Mouse (Mus musculus) CH12.LX (cell line): ENCODE data around the gene Tradd. TPM values are rescaled to one million over a fixed set of nuclear protein-coding genes. Genes with fewer than 3 reads are reported as not detected.
A peak's percentile ranks its signal among the peaks of the same experiment; 100 is the strongest.

Source experiments
- DNase-seq: peaks from one replicate; pipeline ENCODE4 v3.0.0-alpha.2; 2013; ENCODE audit errors: extremely low read depth
- H3K27ac ChIP-seq: 2 replicates; pipeline ENCODE4 v1.5.1; 2012; ENCODE audit warnings: low read depth, mild to moderate bottlenecking, control low read depth, moderate library complexity; ENCODE audit not compliant: insufficient read depth
- H3K27me3 ChIP-seq: replicated peaks from 2 replicates; pipeline ENCODE3; 2012; ENCODE audit warnings: inconsistent platforms
- H3K36me3 ChIP-seq, 2 experiments: replicated peaks in 1 of 2; 2 replicates each; pipeline versions ENCODE3 to v1.6.1; 2012; ENCODE audit warnings: inconsistent platforms in 1 of 2, low read length in 1 of 2, mild to moderate bottlenecking in 1 of 2, mixed read lengths in 1 of 2, moderate library complexity in 1 of 2; ENCODE audit not compliant: control insufficient read depth in 1 of 2, insufficient read depth in 1 of 2
- H3K4me1 ChIP-seq, 2 experiments: 2 replicates each; pipeline ENCODE4 v1.6.1; 2012; ENCODE audit warnings: inconsistent platforms in 1 of 2, moderate library complexity in 1 of 2; ENCODE audit not compliant: insufficient read depth in 2 of 2, control insufficient read depth in 1 of 2
- H3K4me2 ChIP-seq: 2 replicates; pipeline ENCODE4 v1.6.1; 2012; ENCODE audit warnings: low read depth, mild to moderate bottlenecking, control low read depth; ENCODE audit not compliant: poor library complexity, insufficient read depth, severe bottlenecking
- H3K4me3 ChIP-seq, 3 experiments: fragments of 150-350 bp in 1 of 3; sonication (generic) in 1 of 3; replicated peaks in 1 of 3; 2 replicates each; pipeline versions ENCODE3 to v1.5.1; 2011 to 2012; ENCODE audit warnings: low read depth in 2 of 3, low read length in 2 of 3, mild to moderate bottlenecking in 2 of 3, moderate library complexity in 2 of 3, control low read depth in 1 of 3, improper control_type of control experiment in 1 of 3, inconsistent platforms in 1 of 3, mixed read lengths in 1 of 3; ENCODE audit not compliant: poor library complexity in 1 of 3
- H3K79me2 ChIP-seq: replicated peaks from 2 replicates; pipeline ENCODE4 v1.6.1; 2012; ENCODE audit warnings: mild to moderate bottlenecking, moderate library complexity; ENCODE audit not compliant: control insufficient read depth, poor library complexity, insufficient read depth, severe bottlenecking; ENCODE audit errors: extremely low read depth
- H3K9ac ChIP-seq: 2 replicates; pipeline ENCODE4 v1.6.1; 2012; ENCODE audit warnings: low read depth, mild to moderate bottlenecking, control low read depth, moderate library complexity; ENCODE audit not compliant: insufficient read depth
- H3K9me3 ChIP-seq: replicated peaks from 2 replicates; pipeline ENCODE3; 2012; ENCODE audit warnings: low read length, inconsistent platforms, mixed read lengths
- BHLHE40 ChIP-seq: IDR thresholded peaks from 2 replicates; pipeline ENCODE4 v1.6.1; 2011; ENCODE audit warnings: mild to moderate bottlenecking, low read depth, low read length, improper control_type of control experiment
- CHD2 ChIP-seq: IDR thresholded peaks from 2 replicates; pipeline ENCODE4 v1.6.1; 2011; ENCODE audit warnings: low read length, improper control_type of control experiment
- CTCF ChIP-seq, 2 experiments: IDR thresholded peaks in 1 of 2; conservative IDR thresholded peaks in 1 of 2; 2 replicates each; pipeline ENCODE4 v1.5.1; 2011 to 2012; ENCODE audit warnings: low read depth in 2 of 2, low read length in 2 of 2, improper control_type of control experiment in 1 of 2, inconsistent platforms in 1 of 2, mild to moderate bottlenecking in 1 of 2, moderate library complexity in 1 of 2
- ELF1 ChIP-seq: IDR thresholded peaks from 2 replicates; pipeline ENCODE4 v1.6.1; 2014; ENCODE audit warnings: low read depth, mild to moderate bottlenecking, inconsistent platforms, low read length, improper control_type of control experiment
- EP300 ChIP-seq: IDR thresholded peaks from 2 replicates; pipeline ENCODE4 v1.6.1; 2011; ENCODE audit warnings: low read length, improper control_type of control experiment
- ETS1 ChIP-seq: conservative IDR thresholded peaks from 2 replicates; pipeline ENCODE4 v1.6.1; 2012; ENCODE audit warnings: low read depth, mild to moderate bottlenecking, inconsistent platforms, low read length, improper control_type of control experiment, moderate library complexity
- HCFC1 ChIP-seq: IDR thresholded peaks from 2 replicates; pipeline ENCODE4 v1.6.1; 2012; ENCODE audit warnings: low read depth, mild to moderate bottlenecking, inconsistent platforms, low read length, improper control_type of control experiment
- KAT2A ChIP-seq: IDR thresholded peaks from 2 replicates; pipeline ENCODE4 v1.6.1; 2012; ENCODE audit warnings: low read length, improper control_type of control experiment, inconsistent platforms; ENCODE audit not compliant: insufficient replicate concordance
- MAFK ChIP-seq: IDR thresholded peaks from 2 replicates; pipeline ENCODE4 v1.6.1; 2011; ENCODE audit warnings: low read length, improper control_type of control experiment; ENCODE audit not compliant: insufficient replicate concordance
- MAX ChIP-seq: IDR thresholded peaks from 2 replicates; pipeline ENCODE4 v1.6.1; 2011; ENCODE audit warnings: low read length, improper control_type of control experiment
- MXI1 ChIP-seq: IDR thresholded peaks from 2 replicates; pipeline ENCODE4 v1.6.1; 2011; ENCODE audit warnings: mild to moderate bottlenecking, low read depth, low read length, improper control_type of control experiment
- MYC ChIP-seq: IDR thresholded peaks from 2 replicates; pipeline ENCODE4 v1.6.1; 2011; ENCODE audit warnings: low read depth, mild to moderate bottlenecking, improper control_type of control experiment, low read length
- NELFE ChIP-seq: IDR thresholded peaks from 2 replicates; pipeline ENCODE4 v1.6.1; 2011; ENCODE audit warnings: low read depth, low read length, improper control_type of control experiment
- NRF1 ChIP-seq: IDR thresholded peaks from 2 replicates; pipeline ENCODE4 v1.6.1; 2014; ENCODE audit warnings: low read depth, mild to moderate bottlenecking, inconsistent platforms, low read length, improper control_type of control experiment, moderate library complexity
- PAX5 ChIP-seq: IDR thresholded peaks from 2 replicates; pipeline ENCODE4 v1.6.1; 2012; ENCODE audit warnings: low read length, inconsistent platforms, mixed read lengths
- POLR2A ChIP-seq: IDR thresholded peaks from 2 replicates; pipeline ENCODE4 v1.6.1; 2011; ENCODE audit warnings: low read depth, mild to moderate bottlenecking, improper control_type of control experiment, low read length
- RAD21 ChIP-seq: IDR thresholded peaks from 2 replicates; pipeline ENCODE4 v1.6.1; 2011; ENCODE audit warnings: low read depth, mild to moderate bottlenecking, low read length, improper control_type of control experiment, moderate library complexity
- SMC3 ChIP-seq: IDR thresholded peaks from 2 replicates; pipeline ENCODE4 v1.6.1; 2011; ENCODE audit warnings: low read depth, low read length, improper control_type of control experiment
- TBP ChIP-seq: conservative IDR thresholded peaks from 2 replicates; pipeline ENCODE4 v1.6.1; 2011; ENCODE audit warnings: low read depth, low read length, improper control_type of control experiment
- TCF12 ChIP-seq: IDR thresholded peaks from 2 replicates; pipeline ENCODE4 v1.6.1; 2014; ENCODE audit warnings: low read depth, mild to moderate bottlenecking, inconsistent platforms, low read length, improper control_type of control experiment
- UBTF ChIP-seq: IDR thresholded peaks from 2 replicates; pipeline ENCODE4 v1.6.1; 2012; ENCODE audit warnings: low read depth, mild to moderate bottlenecking, inconsistent platforms, low read length, improper control_type of control experiment, moderate library complexity
- ZNF384 ChIP-seq: IDR thresholded peaks from 2 replicates; pipeline ENCODE4 v1.6.1; 2012; ENCODE audit warnings: low read depth, low read length, improper control_type of control experiment, inconsistent platforms
- dilution Hi-C: fragments of 300-500 bp; cut with MboI; formaldehyde crosslinking; loops from 2 replicates; pipeline ENCODE4 v1.14.3; 2020; ENCODE audit warnings: low sequenced_read_pairs; ENCODE audit not compliant: extremely low pct_unique_long_range_greater_than_20kb, extremely low pct_ligation_motif_present
- in situ Hi-C: fragments of 300-500 bp; cut with MboI; formaldehyde crosslinking; loops from 3 replicates; pipeline ENCODE4 v1.14.3; 2019; ENCODE audit warnings: low sequenced_read_pairs, low pct_ligation_motif_present, low pct_unique_long_range_greater_than_20kb, mixed read lengths
- polyA plus RNA-seq: library from polyadenylated mRNA; unstranded; fragments of >175 nt; gene quantifications from 2 replicates; pipeline ENCODE4 v1.2.1, GENCODE M21; 2012; ENCODE audit warnings: low read depth; ENCODE audit not compliant: insufficient read length
- total RNA-seq, 2 experiments: library from RNA; depleted of rRNA; stranded (reverse); fragments of 300-350 nt in 1 of 2; fragments of >200 nt in 1 of 2; gene quantifications; 2 replicates each; pipeline ENCODE4 v1.2.3; 2012 to 2014

Gene Tradd
- total and polyA plus RNA-seq, 3 experiments, result 18.6 to 30.8 (median 20.4) TPM

GRCm38 (mm10) chr8:105283074-105283473, 18.7 kb upstream of the Tradd start:
- peaks cover 13 to 69% of the 10 kb centered on the region in 2 experiments for H3K36me3 ChIP-seq
- H3K27ac ChIP-seq, result no peak overlapping the region
- H3K4me2 ChIP-seq, result no peak overlapping the region
- H3K79me2 ChIP-seq, result no peaks in the 10 kb centered on the region
- dilution Hi-C loops (no loop called here), in situ Hi-C loops (loop anchor here (10.0 kb wide), 1 partner anchor 158 kb away; no protein-coding TSS in a partner anchor)
- peaks cover 2 to 8% of the 10 kb centered on the region in 2 experiments; a peak in 3 of 4 replicates for H3K4me1 ChIP-seq
- H3K4me3 ChIP-seq, result no peak overlapping the region
- TF ChIP-seq CTCF (conservative IDR thresholded peaks at IDR 0.05 in 1 of 2, IDR thresholded peaks at IDR 0.05 in 1 of 2; ENCODE audit: low read depth in 2 of 2, low read length in 2 of 2) (peak in 1 of 2 experiments; percentile 55; a peak in 2 of 4 replicates), RAD21 (peak; percentile 42), MAFK (no peak), MXI1 (no peak), EP300 (no peak), SMC3 (peak; percentile 40)
- no peaks in the 10 kb centered on the region for H3K9me3 ChIP-seq
- DNase-seq, result no peak
- H3K27me3 ChIP-seq, result no peaks in the 10 kb centered on the region
- no peak overlapping the region for H3K9ac ChIP-seq

GRCm38 (mm10) chr8:105282239-105282638, 17.8 kb upstream of the Tradd start:
- no peak overlapping the region for H3K9ac ChIP-seq
- DNase-seq, result no peak
- no peak overlapping the region for H3K27ac ChIP-seq
- TF ChIP-seq NELFE (no peak), HCFC1 (no peak), MYC (no peak), TBP (no peak), CTCF (conservative IDR thresholded peaks at IDR 0.05 in 1 of 2, IDR thresholded peaks at IDR 0.05 in 1 of 2; ENCODE audit: low read depth in 2 of 2, low read length in 2 of 2) (no peak), EP300 (no peak), PAX5 (no peak), BHLHE40 (no peak), NRF1 (no peak), MAX (no peak), ZNF384 (no peak), CHD2 (no peak), KAT2A (no peak), MAFK (no peak), ETS1 (no peak), POLR2A (no peak), TCF12 (no peak), ELF1 (no peak), UBTF (no peak)
- H3K27me3 ChIP-seq, result no peaks in the 10 kb centered on the region
- H3K4me3 ChIP-seq, result no peak overlapping the region
- no peak overlapping the region for H3K4me2 ChIP-seq
- no peaks in the 10 kb centered on the region for H3K79me2 ChIP-seq
- H3K4me1 ChIP-seq, result peaks cover 2 to 6% of the 10 kb centered on the region in 2 experiments; a peak in 3 of 4 replicates
- H3K36me3 ChIP-seq, result peaks cover 13 to 70% of the 10 kb centered on the region in 2 experiments
- in situ Hi-C loops (loop anchor here (10.0 kb wide), 1 partner anchor 157 kb away; no protein-coding TSS in a partner anchor), dilution Hi-C loops (no loop called here)
- H3K9me3 ChIP-seq, result no peaks in the 10 kb centered on the region
